Mouse (Mus musculus): ENCODE measurements around the gene Mtif3. TPM values are rescaled to one million over a fixed set of nuclear protein-coding genes. Genes with fewer than 3 reads are reported as not detected.
"Not testable (repeated sequence)": the region's sequence is repeated elsewhere in the genome, so short reads cannot be mapped to it uniquely, and the experiment has no call there.

Gene Mtif3
- polyA plus RNA-seq, 1 experiment from 2014 or later, result 24.6 TPM

DNA sequence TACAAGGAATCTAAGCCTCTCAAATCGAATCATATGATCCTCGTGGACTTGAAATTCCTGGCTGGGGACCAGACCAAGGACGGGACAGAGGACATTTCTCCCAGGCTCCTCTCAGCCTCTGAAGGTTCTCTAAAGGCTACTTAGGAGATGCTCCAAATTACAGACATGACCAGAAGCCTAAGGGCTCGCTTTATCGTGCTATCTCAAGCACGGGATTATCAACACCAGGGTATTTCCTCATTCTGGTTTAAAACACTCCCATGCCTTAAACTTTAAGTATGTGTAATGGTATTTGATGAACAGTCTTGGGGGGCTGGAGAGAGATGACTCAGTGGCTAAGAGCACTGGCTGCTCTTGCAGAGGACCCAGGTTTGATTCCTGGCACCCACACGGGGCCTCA, 32.2 kb downstream of the Mtif3 start:
- Histone ChIP-seq H3K9me3 (replicated peaks) (no peaks in the 10 kb centered on the region), H3K27ac (no peak overlapping the region), H3K4me2 (replicated peaks) (no peak overlapping the region), H3K9ac (no peak overlapping the region), H3K36me3 (no peaks in the 10 kb centered on the region), H3K27me3 (no peaks in the 10 kb centered on the region), H3K4me1 (no peaks in the 10 kb centered on the region), H3K4me3 (no peak overlapping the region)
- no peak for ATAC-seq (ENCODE audit: low FRiP score)
- 84% methylated on average over 7 of the region's 7 CpGs for WGBS

DNA sequence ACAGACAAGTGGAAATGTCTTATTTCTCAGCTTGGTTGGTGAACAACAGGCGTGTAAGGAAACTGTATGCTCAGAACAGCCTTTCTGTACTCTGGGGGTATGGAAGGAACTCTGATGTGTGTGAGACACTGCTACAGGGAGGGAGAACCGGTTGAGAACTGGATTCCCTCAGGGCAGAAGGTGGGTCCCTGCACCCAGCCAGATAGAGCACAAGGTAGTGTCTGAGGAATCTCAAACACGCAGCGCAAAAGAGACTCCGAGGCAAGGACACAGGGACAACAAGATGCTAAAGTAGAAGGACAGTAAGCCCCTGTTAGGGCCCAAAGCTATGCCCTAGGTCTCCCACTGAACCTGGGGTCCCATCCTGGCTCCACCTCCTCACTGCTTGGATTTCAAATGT, 36.9 kb downstream of the Mtif3 start:
- no peak overlapping the region for H3K4me2 ChIP-seq (replicated peaks)
- no peaks in the 10 kb centered on the region for H3K4me1 ChIP-seq
- H3K27ac ChIP-seq, result no peak overlapping the region
- no peak overlapping the region for H3K9ac ChIP-seq
- no peaks in the 10 kb centered on the region for H3K27me3 ChIP-seq
- 0 out of 2 replicates have a peak, but pooled peaks cover 6% of the 10 kb centered on the region for H3K9me3 ChIP-seq (replicated peaks)
- WGBS, result 91% methylated on average over 5 of the region's 5 CpGs
- H3K4me3 ChIP-seq, result no peak overlapping the region
- H3K36me3 ChIP-seq, result no peaks in the 10 kb centered on the region
- no peak for ATAC-seq (ENCODE audit: low FRiP score)

DNA sequence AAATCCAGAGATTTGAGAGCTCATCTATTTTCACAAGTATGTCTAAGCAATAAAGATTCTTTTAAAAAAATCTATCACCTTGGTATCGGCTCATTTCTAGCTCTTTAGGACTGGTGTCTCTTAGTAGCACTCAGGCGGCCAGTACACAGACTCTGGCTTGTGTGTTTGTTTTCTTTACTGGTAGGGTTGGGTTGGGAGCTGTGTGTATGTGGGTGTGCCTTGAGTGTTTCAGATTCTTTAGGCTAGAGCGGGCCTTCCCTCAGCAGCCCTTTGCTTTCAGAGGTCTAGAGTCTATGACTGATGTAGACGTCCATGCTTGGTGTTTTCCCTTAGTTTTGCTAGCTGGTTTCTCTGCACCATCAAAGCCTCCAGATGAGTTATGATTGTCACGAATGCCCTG, 40.1 kb downstream of the Mtif3 start:
- no peak for ATAC-seq (ENCODE audit: low FRiP score)

DNA sequence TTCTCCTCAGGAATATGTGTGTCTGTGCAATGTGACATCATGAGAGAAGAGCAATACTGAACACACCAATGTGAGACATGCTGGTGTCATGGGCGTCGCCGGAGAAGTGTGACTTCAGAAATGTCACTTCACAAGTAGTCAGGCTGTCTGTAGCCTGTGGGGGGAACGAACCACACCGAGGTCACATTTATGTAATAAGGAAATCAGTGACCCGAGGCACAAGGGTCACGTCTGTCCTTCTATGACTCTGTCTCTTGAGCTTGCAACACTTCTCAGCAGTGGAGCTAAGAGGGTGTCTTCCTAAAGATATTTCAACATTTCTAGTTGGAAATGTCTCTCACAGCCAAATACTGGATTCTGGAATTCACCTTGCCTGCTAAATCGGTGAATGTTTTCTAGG, 42.4 kb downstream of the Mtif3 start:
- ATAC-seq (ENCODE audit: low FRiP score), result no peak
- Histone ChIP-seq H3K4me3 (no peak overlapping the region), H3K9me3 (replicated peaks) (0 out of 2 replicates have a peak, but pooled peaks cover 6% of the 10 kb centered on the region), H3K4me2 (replicated peaks) (peak overlapping the region; percentile 60), H3K36me3 (no peaks in the 10 kb centered on the region), H3K4me1 (peaks cover 15% of the 10 kb centered on the region), H3K27ac (no peak overlapping the region), H3K27me3 (peaks cover 6% of the 10 kb centered on the region; the same call in 1 of the 2 replicates), H3K9ac (no peak overlapping the region)
- 45% methylated on average over 8 of the region's 8 CpGs for WGBS

More for the DNA sequence above, 40.1 kb downstream of the Mtif3 start:
- Histone ChIP-seq H3K9ac (no peak overlapping the region), H3K4me1 (peaks cover 15% of the 10 kb centered on the region), H3K9me3 (replicated peaks) (0 out of 2 replicates have a peak, but pooled peaks cover 6% of the 10 kb centered on the region), H3K4me2 (replicated peaks) (no peak overlapping the region), H3K4me3 (no peak overlapping the region), H3K36me3 (no peaks in the 10 kb centered on the region), H3K27me3 (peaks cover 6% of the 10 kb centered on the region; the same call in 1 of the 2 replicates), H3K27ac (no peak overlapping the region)
- 80% methylated on average over 5 of the region's 5 CpGs for WGBS

DNA sequence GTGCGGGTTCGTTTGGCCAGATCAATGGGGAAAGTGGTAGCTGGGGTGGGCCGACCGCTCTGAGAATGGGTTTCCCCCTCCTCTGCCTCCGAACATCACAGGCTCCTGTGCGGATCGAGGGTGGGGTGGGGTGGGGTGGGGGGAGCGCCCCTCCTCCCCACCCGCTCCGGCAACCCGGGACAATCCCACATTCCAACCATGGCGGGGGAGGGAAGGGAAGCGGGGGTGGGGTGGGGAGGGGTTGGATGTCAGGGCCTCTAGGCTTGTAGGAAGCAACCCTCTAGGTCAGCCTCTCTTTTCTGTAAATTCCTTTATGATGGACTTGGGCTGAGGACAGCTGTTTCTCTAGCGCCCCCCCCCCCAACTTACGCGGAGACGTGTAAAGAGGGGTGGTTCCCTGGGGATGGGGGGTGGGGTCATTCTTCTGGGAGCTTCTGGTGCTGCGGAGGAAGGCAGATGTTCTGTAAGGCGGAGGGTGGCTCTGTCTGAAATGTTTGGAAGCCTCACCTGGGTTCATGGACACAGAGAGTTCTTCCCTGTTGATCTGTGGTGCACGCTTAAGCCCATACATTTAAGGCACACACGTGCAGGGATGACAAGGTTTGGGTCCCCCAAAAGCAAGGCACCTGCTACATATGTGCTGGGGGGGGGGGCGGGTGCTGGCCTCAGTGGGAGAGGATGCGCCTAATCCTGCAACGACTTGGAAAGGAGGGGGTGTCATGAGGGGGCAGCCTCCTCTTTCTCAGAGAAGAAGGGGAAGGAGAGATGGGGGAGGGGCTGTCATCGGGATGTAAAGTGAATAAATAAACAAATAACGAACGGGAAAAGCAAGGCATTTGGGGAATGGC, 43.1 kb downstream of the Mtif3 start:
- peak; percentile 32; the same call in 1 of the 2 replicates for ATAC-seq (ENCODE audit: low FRiP score)
- H3K9ac ChIP-seq, result peak overlapping the region; percentile 53
- 6% methylated on average over 20 of the region's 27 CpGs for WGBS

DNA sequence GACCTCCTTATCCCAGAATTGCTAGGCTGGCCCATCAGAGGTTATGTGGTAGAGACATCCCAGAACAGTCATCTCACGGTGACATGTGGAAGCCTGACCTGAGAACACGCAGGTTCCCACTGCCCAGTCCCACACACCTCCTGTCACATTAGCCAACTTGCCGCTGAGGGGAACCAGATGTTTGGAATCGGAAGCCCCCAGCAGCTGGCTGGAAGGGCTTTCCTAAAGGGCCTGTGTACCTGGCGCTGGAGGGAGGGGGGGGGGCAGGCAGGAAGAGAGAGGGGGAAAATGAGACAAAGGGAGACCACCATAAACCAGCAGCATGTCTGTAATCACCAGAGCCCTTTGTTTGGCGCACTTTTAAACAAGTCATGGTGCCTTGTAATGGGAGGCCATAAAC, 43.7 kb downstream of the Mtif3 start:
- Histone ChIP-seq H3K27ac (no peak overlapping the region), H3K4me3 (peak overlapping the region; percentile 25)
- WGBS, result 20% methylated on average over 6 of the region's 6 CpGs

More for the DNA sequence above, 43.1 kb downstream of the Mtif3 start:
- 0 out of 2 replicates have a peak, but pooled peaks cover 6% of the 10 kb centered on the region for H3K9me3 ChIP-seq (replicated peaks)
- H3K4me3 ChIP-seq, result peak overlapping the region; percentile 25
- H3K27ac ChIP-seq, result no peak overlapping the region
- H3K36me3 ChIP-seq, result no peaks in the 10 kb centered on the region
- H3K4me2 ChIP-seq (replicated peaks), result peak overlapping the region; percentile 60
- H3K27me3 ChIP-seq, result peaks cover 6% of the 10 kb centered on the region; the same call in 1 of the 2 replicates
- peaks cover 15% of the 10 kb centered on the region for H3K4me1 ChIP-seq

DNA sequence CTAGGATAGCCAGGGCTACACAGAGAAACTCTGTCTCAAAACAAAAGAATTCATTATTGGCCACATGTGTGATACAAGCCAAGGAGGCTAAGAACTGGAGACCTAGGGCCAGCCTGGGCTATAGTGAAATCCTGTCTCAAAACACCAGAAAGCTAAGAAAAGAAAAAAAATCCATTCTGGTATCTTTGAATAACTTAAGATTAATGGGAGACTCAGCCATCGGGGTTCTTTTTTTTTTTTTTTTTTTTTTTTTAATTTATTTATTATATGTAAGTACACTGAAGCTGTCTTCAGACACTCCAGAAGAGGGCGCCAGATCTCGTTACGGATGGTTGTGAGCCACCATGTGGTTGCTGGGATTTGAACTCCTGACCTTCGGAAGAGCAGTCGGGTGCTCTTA, 46.2 kb downstream of the Mtif3 start:
- Histone ChIP-seq H3K4me1 (peaks cover 16% of the 10 kb centered on the region), H3K27me3 (peaks cover 22% of the 10 kb centered on the region)
- not testable (repeated sequence) for H3K4me2 ChIP-seq (replicated peaks); H3K36me3 ChIP-seq; H3K4me3 ChIP-seq; H3K9ac ChIP-seq; H3K27ac ChIP-seq; H3K9me3 ChIP-seq (replicated peaks); ATAC-seq (ENCODE audit: low FRiP score)
- WGBS, result 80% methylated on average over 6 of the region's 6 CpGs

More for the DNA sequence above, 43.7 kb downstream of the Mtif3 start:
- Histone ChIP-seq H3K4me2 (replicated peaks) (peak overlapping the region; percentile 60), H3K27me3 (peaks cover 6% of the 10 kb centered on the region; the same call in 1 of the 2 replicates), H3K9ac (no peak overlapping the region), H3K36me3 (no peaks in the 10 kb centered on the region), H3K4me1 (peaks cover 15% of the 10 kb centered on the region), H3K9me3 (replicated peaks) (0 out of 2 replicates have a peak, but pooled peaks cover 2% of the 10 kb centered on the region)
- ATAC-seq (ENCODE audit: low FRiP score), result no peak

DNA sequence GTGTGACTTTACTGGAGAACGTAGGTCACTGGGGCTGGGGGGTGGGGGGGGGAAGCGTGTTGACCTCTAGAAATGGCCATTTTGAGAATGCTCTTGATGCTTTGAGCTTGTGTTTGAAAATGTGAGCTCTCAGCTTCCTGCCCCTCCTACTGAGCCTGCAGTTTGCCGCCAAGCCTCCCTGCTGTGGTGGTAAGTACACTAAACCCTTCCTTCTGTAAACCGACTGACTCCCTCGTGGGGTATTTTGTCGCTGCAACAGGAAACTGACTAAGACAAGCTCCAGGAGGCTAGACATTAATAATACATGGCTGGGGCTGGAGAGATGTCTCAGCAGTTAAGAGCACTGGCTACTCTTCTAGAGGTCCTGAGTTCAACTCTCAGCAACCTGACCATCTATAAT, 46.8 kb downstream of the Mtif3 start:
- ATAC-seq (ENCODE audit: low FRiP score), result no peak
- 37% methylated on average over 6 of the region's 6 CpGs for WGBS
- Histone ChIP-seq H3K9me3 (replicated peaks) (no peaks in the 10 kb centered on the region), H3K4me3 (no peak overlapping the region), H3K9ac (no peak overlapping the region), H3K4me2 (replicated peaks) (no peak overlapping the region), H3K36me3 (no peaks in the 10 kb centered on the region), H3K4me1 (peaks cover 18% of the 10 kb centered on the region), H3K27ac (no peak overlapping the region), H3K27me3 (peaks cover 22% of the 10 kb centered on the region)

DNA sequence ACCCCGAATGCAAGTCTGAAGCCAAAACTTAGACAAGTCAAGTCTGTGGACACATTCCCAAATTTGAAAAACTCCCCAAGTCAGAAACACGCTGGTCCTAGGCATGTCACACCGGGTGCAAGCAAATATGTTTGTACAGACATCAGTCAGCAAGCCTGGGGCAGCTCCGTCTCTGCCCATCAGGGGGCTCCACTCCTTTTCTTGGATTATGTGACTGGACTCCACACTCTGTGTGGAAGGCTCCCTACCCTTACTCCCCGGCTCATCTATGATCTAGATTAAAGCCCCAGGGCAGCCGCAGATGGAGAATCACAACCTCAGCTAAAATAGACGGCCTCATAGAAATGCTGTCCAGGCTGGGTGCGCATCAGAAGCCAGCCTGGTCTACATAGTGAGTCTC, 47.3 kb downstream of the Mtif3 start:
- Histone ChIP-seq H3K9ac (no peak overlapping the region), H3K4me3 (no peak overlapping the region), H3K27ac (no peak overlapping the region), H3K4me2 (replicated peaks) (no peak overlapping the region), H3K36me3 (no peaks in the 10 kb centered on the region), H3K9me3 (replicated peaks) (no peaks in the 10 kb centered on the region), H3K27me3 (peaks cover 24% of the 10 kb centered on the region), H3K4me1 (peaks cover 18% of the 10 kb centered on the region)
- WGBS, result 72% methylated on average over 8 of the region's 8 CpGs
- no peak for ATAC-seq (ENCODE audit: low FRiP score)

DNA sequence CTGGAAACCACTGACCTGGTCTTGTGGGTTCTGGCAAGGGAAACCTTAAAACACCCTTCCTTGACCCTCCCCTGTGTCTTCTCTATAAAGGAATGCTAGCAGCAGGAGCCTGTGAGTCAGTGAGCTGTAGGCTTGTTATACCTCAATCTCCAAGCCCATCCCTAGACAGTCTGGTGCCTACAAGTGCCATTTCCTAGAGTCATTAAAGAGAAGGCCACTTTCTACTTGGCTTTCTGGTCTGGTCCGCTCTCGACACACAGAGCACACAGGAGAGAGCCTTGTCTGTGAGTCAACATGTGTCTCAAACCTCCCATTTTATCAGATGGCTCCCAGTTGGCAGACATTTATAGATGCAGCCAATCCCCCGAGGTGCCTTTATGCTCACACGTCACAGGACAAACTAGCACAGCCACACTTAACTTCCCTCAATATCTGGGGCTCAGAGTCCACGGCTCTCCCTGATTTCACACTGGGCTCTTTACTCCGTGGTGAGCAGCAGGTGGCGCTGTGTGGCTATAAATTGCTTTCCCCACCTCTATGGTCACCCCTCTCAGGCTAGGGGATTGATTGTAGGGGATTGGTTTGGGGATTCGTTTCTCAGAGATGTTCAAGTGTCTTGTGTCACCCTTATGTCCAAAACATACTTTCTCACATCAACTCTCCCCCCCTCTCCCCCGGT, 49.4 kb downstream of the Mtif3 start:
- ATAC-seq (ENCODE audit: low FRiP score), result peak; percentile 26; the same call in 1 of the 2 replicates
- WGBS, result 24% methylated on average over 9 of the region's 9 CpGs
- Histone ChIP-seq H3K4me3 (no peak overlapping the region), H3K27me3 (peaks cover 19% of the 10 kb centered on the region), H3K27ac (no peak overlapping the region), H3K9me3 (replicated peaks) (no peaks in the 10 kb centered on the region), H3K9ac (no peak overlapping the region), H3K4me2 (replicated peaks) (no peak overlapping the region), H3K36me3 (no peaks in the 10 kb centered on the region), H3K4me1 (peaks cover 3% of the 10 kb centered on the region; the same call in 1 of the 2 replicates)

DNA sequence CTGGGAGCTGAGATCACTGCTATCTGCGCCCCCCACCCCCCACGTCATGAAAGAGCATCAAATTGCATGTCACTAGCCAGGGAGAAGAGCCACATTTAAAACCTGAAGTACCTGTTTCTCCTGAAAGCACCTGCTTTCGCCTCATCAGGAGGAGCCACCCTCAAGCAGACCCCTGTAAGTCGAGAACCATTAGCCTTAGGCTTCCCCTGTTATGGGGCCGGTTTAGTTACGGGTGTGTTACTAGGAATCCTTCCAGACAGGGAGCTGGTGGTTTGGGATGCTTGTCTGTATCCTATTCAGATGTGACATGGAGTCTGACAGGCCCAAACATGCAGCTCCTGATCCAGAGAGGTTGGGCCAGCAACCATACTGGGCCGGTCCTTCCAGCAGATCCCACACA, 50.2 kb downstream of the Mtif3 start:
- no peak overlapping the region for H3K4me3 ChIP-seq
- 88% methylated on average over 7 of the region's 7 CpGs for WGBS
- H3K27me3 ChIP-seq, result peaks cover 19% of the 10 kb centered on the region
- no peak overlapping the region for H3K4me2 ChIP-seq (replicated peaks)
- H3K36me3 ChIP-seq, result no peaks in the 10 kb centered on the region
- H3K9me3 ChIP-seq (replicated peaks), result no peaks in the 10 kb centered on the region
- no peak for ATAC-seq (ENCODE audit: low FRiP score)
- no peak overlapping the region for H3K9ac ChIP-seq
- H3K27ac ChIP-seq, result no peak overlapping the region
- H3K4me1 ChIP-seq, result peaks cover 3% of the 10 kb centered on the region; the same call in 1 of the 2 replicates

DNA sequence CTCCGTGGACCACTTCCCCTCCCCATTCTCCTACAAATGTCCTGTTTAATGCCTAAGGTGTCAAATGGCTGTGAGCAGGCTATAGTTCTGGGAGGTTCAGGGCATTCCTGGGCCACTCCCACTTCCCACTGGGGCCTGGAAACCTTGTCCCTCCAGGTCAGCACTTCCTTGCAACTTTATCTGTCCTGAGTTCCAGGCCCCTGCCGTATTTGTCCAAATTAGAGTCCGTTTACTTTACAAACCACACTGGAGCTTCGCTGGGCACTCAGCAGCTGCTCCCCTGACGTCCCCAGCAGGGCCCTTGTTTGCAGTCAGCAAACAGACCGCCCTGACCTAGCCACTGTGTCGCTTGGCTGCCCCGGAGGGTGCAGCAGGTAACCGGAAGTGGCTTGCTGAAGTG, 51.4 kb downstream of the Mtif3 start:
- no peaks in the 10 kb centered on the region for H3K36me3 ChIP-seq
- peaks cover 3% of the 10 kb centered on the region; the same call in 1 of the 2 replicates for H3K4me1 ChIP-seq
- no peak overlapping the region for H3K4me3 ChIP-seq
- 15% methylated on average over 9 of the region's 9 CpGs for whole genome bisulfite sequencing
- peaks cover 19% of the 10 kb centered on the region for H3K27me3 ChIP-seq
- H3K4me2 ChIP-seq (replicated peaks), result no peak overlapping the region
- no peak overlapping the region for H3K9ac ChIP-seq
- ATAC-seq (ENCODE audit: low FRiP score), result no peak
- no peaks in the 10 kb centered on the region for H3K9me3 ChIP-seq (replicated peaks)
- no peak overlapping the region for H3K27ac ChIP-seq

Measured in hindbrain, embryonic 12.5 days (tissue).